Mouse (Mus musculus): Measurements from ENCODE around the gene Aanat. TPM values are rescaled to one million over a fixed set of nuclear protein-coding genes. Genes with fewer than 3 reads are reported as not detected.

The Aanat gene
- total and polyA plus RNA-seq, 3 experiments, result not detected

Other genes starting within 250 kb of the Aanat start
- 4.6 and 7.5 TPM in 2 replicates for gene Rnf157, start 173.4 kb upstream of the Aanat start, total RNA-seq (2012; rRNA removed)
- 10 to 100 TPM in 1 of 2 experiments, not detected in 1; 10.9 TPM for gene Rnf157, start 173.4 kb upstream of the Aanat start, polyA plus RNA-seq (2012; ENCODE audit: insufficient read depth in 1 of 2, insufficient read length in 2 of 2, low read depth in 1 of 2, low replicate concordance in 2 of 2, missing spikeins in 1 of 2)
- 56.8 and 66.2 TPM in 2 replicates for gene Ubald2, start 152.3 kb upstream of the Aanat start, total RNA-seq (2012; rRNA removed)
- 10 to 100 TPM in 1 of 2 experiments, not detected in 1; 77.7 TPM for gene Ubald2, start 152.3 kb upstream of the Aanat start, polyA plus RNA-seq (2012; ENCODE audit: insufficient read depth in 1 of 2, insufficient read length in 2 of 2, low read depth in 1 of 2, low replicate concordance in 2 of 2, missing spikeins in 1 of 2)
- not detected in 2 replicates for gene Qrich2, start 120.2 kb upstream of the Aanat start, total RNA-seq (2012; rRNA removed)
- gene Qrich2, start 120.2 kb upstream of the Aanat start, polyA plus RNA-seq (2012; ENCODE audit: insufficient read depth in 1 of 2, insufficient read length in 2 of 2, low read depth in 1 of 2, low replicate concordance in 2 of 2, missing spikeins in 1 of 2), result under 1 TPM in 1 of 2 experiments, not detected in 1; 0.11 TPM
- 142 and 155 TPM in 2 replicates for gene Prpsap1, start 92.2 kb upstream of the Aanat start, total RNA-seq (2012; rRNA removed)
- 100 to 1,000 TPM in 1 of 2 experiments, not detected in 1; 112 TPM for gene Prpsap1, start 92.2 kb upstream of the Aanat start, polyA plus RNA-seq (2012; ENCODE audit: insufficient read depth in 1 of 2, insufficient read length in 2 of 2, low read depth in 1 of 2, low replicate concordance in 2 of 2, missing spikeins in 1 of 2)
- 77.5 and 127 TPM in 2 replicates for gene Sphk1, start 55.5 kb upstream of the Aanat start, total RNA-seq (2012; rRNA removed)
- gene Sphk1, start 55.5 kb upstream of the Aanat start, polyA plus RNA-seq (2012; ENCODE audit: insufficient read depth in 1 of 2, insufficient read length in 2 of 2, low read depth in 1 of 2, low replicate concordance in 2 of 2, missing spikeins in 1 of 2), result 10 to 100 TPM in 1 of 2 experiments, not detected in 1; 53.5 TPM
- gene Ube2o, start 5.0 kb upstream of the Aanat start, total RNA-seq (2012; rRNA removed), result 22.9 and 31.1 TPM in 2 replicates
- gene Ube2o, start 5.0 kb upstream of the Aanat start, polyA plus RNA-seq (2012; ENCODE audit: insufficient read depth in 1 of 2, insufficient read length in 2 of 2, low read depth in 1 of 2, low replicate concordance in 2 of 2, missing spikeins in 1 of 2), result 10 to 100 TPM in 1 of 2 experiments, not detected in 1; 42.8 TPM
- 6.4 and 7.7 TPM in 2 replicates for gene Rhbdf2, start 40.6 kb downstream of the Aanat start, total RNA-seq (2012; rRNA removed)
- 10 to 100 TPM in 1 of 2 experiments, not detected in 1; 13.7 TPM for gene Rhbdf2, start 40.6 kb downstream of the Aanat start, polyA plus RNA-seq (2012; ENCODE audit: insufficient read depth in 1 of 2, insufficient read length in 2 of 2, low read depth in 1 of 2, low replicate concordance in 2 of 2, missing spikeins in 1 of 2)
- gene Prcd, start 67.1 kb downstream of the Aanat start, total RNA-seq (2012; rRNA removed), result 50.0 and 72.2 TPM in 2 replicates
- 10 to 100 TPM in 1 of 2 experiments, not detected in 1; 44.4 TPM for gene Prcd, start 67.1 kb downstream of the Aanat start, polyA plus RNA-seq (2012; ENCODE audit: insufficient read depth in 1 of 2, insufficient read length in 2 of 2, low read depth in 1 of 2, low replicate concordance in 2 of 2, missing spikeins in 1 of 2)
- gene Cygb, start 67.9 kb downstream of the Aanat start, total RNA-seq (2012; rRNA removed), result 2.1 and 2.2 TPM in 2 replicates
- 1 to 10 TPM in 1 of 2 experiments, not detected in 1; 8.7 TPM for gene Cygb, start 67.9 kb downstream of the Aanat start, polyA plus RNA-seq (2012; ENCODE audit: insufficient read depth in 1 of 2, insufficient read length in 2 of 2, low read depth in 1 of 2, low replicate concordance in 2 of 2, missing spikeins in 1 of 2)
- not detected in 2 replicates for gene St6galnac1, start 189.1 kb downstream of the Aanat start, total RNA-seq (2012; rRNA removed)
- gene St6galnac1, start 189.1 kb downstream of the Aanat start, polyA plus RNA-seq (2012; ENCODE audit: insufficient read depth in 1 of 2, insufficient read length in 2 of 2, low read depth in 1 of 2, low replicate concordance in 2 of 2, missing spikeins in 1 of 2), result not detected
- 2.7 and 2.9 TPM in 2 replicates for gene Mxra7, start 241.6 kb downstream of the Aanat start, total RNA-seq (2012; rRNA removed)
- gene Mxra7, start 241.6 kb downstream of the Aanat start, polyA plus RNA-seq (2012; ENCODE audit: insufficient read depth in 1 of 2, insufficient read length in 2 of 2, low read depth in 1 of 2, low replicate concordance in 2 of 2, missing spikeins in 1 of 2), result 1 to 10 TPM in 1 of 2 experiments, not detected in 1; 9.3 TPM